Mouse (Mus musculus) liver, adult 2 months (tissue): Measurements from ENCODE around the gene Ptpn4. TPM values are rescaled to one million over a fixed set of nuclear protein-coding genes. Genes with fewer than 3 reads are reported as not detected.

Experiments
- DNase-seq: peaks from one replicate; pipeline ENCODE4 v3.0.0-alpha.2; 2011; ENCODE audit warnings: low read depth, low spot score; ENCODE audit errors: extremely low read depth
- H3K27ac ChIP-seq: fragments of 200-500 bp; replicated peaks from 2 replicates; pipeline ENCODE4 v1.5.1; 2012; ENCODE audit warnings: low read depth, mild to moderate bottlenecking, control low read depth, inconsistent platforms, low read length; ENCODE audit not compliant: insufficient read depth
- H3K27me3 ChIP-seq: fragments of 200-500 bp; 2 replicates; pipeline ENCODE4 v1.6.1; 2012; ENCODE audit warnings: mild to moderate bottlenecking, moderate library complexity, low read length, inconsistent platforms; ENCODE audit not compliant: control insufficient read depth, insufficient read depth
- H3K36me3 ChIP-seq: fragments of 200-500 bp; 2 replicates; pipeline ENCODE4 v1.6.1; 2012; ENCODE audit warnings: low read length, inconsistent platforms; ENCODE audit not compliant: control insufficient read depth, insufficient read depth
- H3K4me1 ChIP-seq: fragments of 200-500 bp; 2 replicates; pipeline ENCODE4 v1.6.1; 2011; ENCODE audit warnings: low read length; ENCODE audit not compliant: control insufficient read depth, insufficient read depth
- H3K4me3 ChIP-seq: fragments of 200-500 bp; 2 replicates; pipeline ENCODE4 v1.5.1; 2011; ENCODE audit warnings: low read depth, mild to moderate bottlenecking, control low read depth, low read length, moderate library complexity; ENCODE audit not compliant: insufficient read depth
- H3K79me2 ChIP-seq: fragments of 200-500 bp; 2 replicates; pipeline ENCODE4 v1.6.1; 2012; ENCODE audit warnings: inconsistent platforms, mild to moderate bottlenecking, low read length, moderate library complexity; ENCODE audit not compliant: control insufficient read depth, insufficient read depth
- H3K9ac ChIP-seq: fragments of 200-500 bp; 2 replicates; pipeline ENCODE4 v1.6.1; 2012; ENCODE audit warnings: low read depth, mild to moderate bottlenecking, control low read depth, inconsistent platforms, low read length
- CTCF ChIP-seq: fragments of 200-500 bp; IDR thresholded peaks from 2 replicates; pipeline ENCODE4 v1.5.1; 2011; ENCODE audit warnings: low read depth, low read length, control low read depth
- POLR2A ChIP-seq: fragments of 200-500 bp; IDR thresholded peaks from 2 replicates; pipeline ENCODE4 v1.6.1; 2011; ENCODE audit warnings: low read length, control low read depth; ENCODE audit not compliant: insufficient read depth; ENCODE audit errors: extremely low read depth
- WGBS: fragments of 180-500 bp; shearing (Covaris S2); methylation state at CpG from one replicate; pipeline ENCODE4 v1.1.7; 2018; 5-methylcytosine and 5-hydroxymethylcytosine counted together
- polyA plus RNA-seq: library from polyadenylated mRNA; depleted of rRNA; stranded (reverse); fragments of >200 nt; gene quantifications from 2 replicates; pipeline ENCODE4 v1.2.3, GENCODE M21; 2012
- total RNA-seq: library from RNA; depleted of rRNA; stranded (reverse); fragments of >200 nt; gene quantifications from 2 replicates; pipeline ENCODE4 v1.2.3, GENCODE M21; 2014

The Ptpn4 gene
- total and polyA plus RNA-seq, 2 experiments, result 1.2 to 6.6 TPM

DNA sequence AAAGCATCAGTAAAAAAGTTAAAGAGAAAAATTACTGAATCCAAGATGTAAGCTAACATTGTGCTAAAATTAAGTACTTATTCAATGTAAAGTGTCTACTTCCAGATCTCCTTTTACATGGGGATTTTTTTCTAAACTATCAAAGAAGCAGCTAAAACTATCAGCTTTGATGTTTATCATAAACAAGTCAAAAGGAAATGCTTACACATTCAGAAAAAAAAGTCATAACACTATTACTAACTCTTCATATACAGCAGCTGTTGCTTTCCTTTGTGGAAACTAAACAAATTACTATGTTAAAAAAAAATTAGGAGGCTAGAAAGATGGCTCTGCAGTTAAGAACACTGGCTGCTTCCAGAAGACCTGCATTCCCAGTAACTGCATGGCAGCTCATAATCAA lies 42.2 kb downstream of the Ptpn4 start:
- Histone ChIP-seq H3K79me2 (no peaks in the 10 kb centered on the region), H3K4me3 (no peak overlapping the region), H3K4me1 (no peaks in the 10 kb centered on the region), H3K9ac (no peak overlapping the region), H3K27me3 (no peaks in the 10 kb centered on the region), H3K27ac (no peak overlapping the region), H3K36me3 (no peaks in the 10 kb centered on the region)
- no peak for TF ChIP-seq POLR2A
- TF ChIP-seq CTCF, result no peak
- DNase-seq, result no peak

DNA sequence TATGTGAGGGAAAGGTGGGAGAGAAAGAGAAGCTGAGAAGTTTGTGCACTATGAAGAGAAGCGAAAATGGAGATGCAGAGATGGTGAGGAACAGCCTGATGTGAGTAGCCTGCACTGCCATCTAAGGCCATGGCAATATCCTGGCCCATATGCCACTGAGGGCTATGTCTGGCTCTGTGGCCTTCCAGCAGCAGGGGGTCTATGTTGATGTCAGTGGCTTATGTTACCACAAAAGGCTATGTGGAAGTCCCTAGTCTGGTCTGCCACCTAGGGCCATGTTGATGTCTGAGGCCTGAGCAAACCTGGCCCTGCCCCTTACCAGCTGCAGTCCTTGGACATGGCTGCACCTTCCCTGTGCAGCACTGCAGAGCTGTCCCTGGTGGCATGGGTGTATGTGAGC lies 43.1 kb downstream of the Ptpn4 start:
- H3K9ac ChIP-seq, result no peak overlapping the region
- H3K27me3 ChIP-seq, result no peaks in the 10 kb centered on the region
- H3K36me3 ChIP-seq, result no peaks in the 10 kb centered on the region
- DNase-seq, result no peak
- no peaks in the 10 kb centered on the region for H3K79me2 ChIP-seq
- WGBS, result 97% methylated on average over 1 of the region's 1 CpGs
- no peaks in the 10 kb centered on the region for H3K4me1 ChIP-seq
- H3K4me3 ChIP-seq, result no peak overlapping the region
- TF ChIP-seq CTCF (no peak), POLR2A (no peak)
- no peak overlapping the region for H3K27ac ChIP-seq

DNA sequence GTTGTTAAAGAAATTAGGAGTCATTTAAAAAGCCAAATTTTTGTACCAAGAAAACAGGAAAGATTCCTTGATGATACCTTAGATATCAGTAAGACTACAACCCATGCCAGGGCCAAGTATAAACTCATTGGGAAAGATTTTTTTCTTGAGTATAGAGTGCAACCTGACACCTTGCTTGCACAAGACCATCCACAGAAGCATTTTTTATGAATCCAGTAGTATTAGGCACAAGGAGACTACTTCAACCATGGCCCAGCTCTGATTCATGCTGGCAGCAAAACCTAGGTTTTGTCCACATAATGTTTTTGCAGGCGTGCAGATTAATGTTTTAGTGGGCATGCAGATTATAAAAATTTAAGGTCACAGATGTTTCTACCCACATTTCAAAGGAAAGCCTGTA lies 46.8 kb downstream of the Ptpn4 start:
- 89% methylated on average over 1 of the region's 1 CpGs for WGBS
- Histone ChIP-seq H3K79me2 (no peaks in the 10 kb centered on the region), H3K27me3 (no peaks in the 10 kb centered on the region), H3K4me3 (no peak overlapping the region), H3K9ac (no peak overlapping the region), H3K27ac (no peak overlapping the region), H3K4me1 (no peaks in the 10 kb centered on the region), H3K36me3 (no peaks in the 10 kb centered on the region)
- DNase-seq, result no peak
- TF ChIP-seq POLR2A (no peak), CTCF (no peak)

DNA sequence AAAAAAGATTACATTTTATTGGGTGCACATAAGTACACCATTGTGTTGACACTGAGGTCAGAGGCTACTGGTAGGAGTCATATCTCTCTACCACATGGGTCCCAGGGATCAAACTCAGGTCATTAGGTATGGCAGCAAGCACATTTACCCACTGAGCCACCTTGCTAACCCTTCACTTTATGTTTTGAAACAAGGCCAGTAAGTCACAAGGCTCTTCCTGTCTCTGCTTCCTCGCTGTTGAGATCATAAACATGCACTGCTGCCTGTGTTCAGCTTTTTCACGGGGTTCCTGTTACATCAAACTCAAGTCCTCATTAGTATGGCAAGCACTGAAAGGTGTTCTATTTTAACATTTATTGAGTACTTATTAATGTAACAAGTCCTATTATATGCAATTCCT lies 61.5 kb downstream of the Ptpn4 start:
- Histone ChIP-seq H3K79me2 (no peaks in the 10 kb centered on the region), H3K27me3 (no peaks in the 10 kb centered on the region)
- 80% methylated on average over 2 of the region's 2 CpGs for WGBS

DNA sequence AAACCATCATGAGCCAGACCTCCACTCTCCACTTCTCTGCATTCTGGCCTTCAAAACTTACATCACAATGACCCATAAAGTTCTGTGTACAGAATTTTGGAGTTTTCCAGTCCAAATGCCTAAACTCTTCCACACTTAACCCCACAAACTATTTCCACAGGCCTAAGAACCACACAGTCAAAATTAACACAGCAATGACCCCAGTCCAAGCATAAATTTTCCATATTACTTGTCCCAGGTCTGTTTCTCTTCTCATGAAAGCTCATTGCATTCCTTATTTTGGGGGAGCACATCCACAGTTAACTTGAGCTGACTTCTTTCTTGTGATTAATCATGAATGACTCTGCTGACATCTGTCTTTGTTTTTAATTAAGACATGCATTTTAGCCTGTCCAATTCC lies 101.7 kb downstream of the Ptpn4 start:
- H3K79me2 ChIP-seq, result no peaks in the 10 kb centered on the region
- no peak overlapping the region for H3K4me3 ChIP-seq
- TF ChIP-seq CTCF, result no peak
- no peak for TF ChIP-seq POLR2A
- H3K36me3 ChIP-seq, result peaks cover 7% of the 10 kb centered on the region
- H3K4me1 ChIP-seq, result no peaks in the 10 kb centered on the region
- H3K9ac ChIP-seq, result no peak overlapping the region
- no peak overlapping the region for H3K27ac ChIP-seq
- no peaks in the 10 kb centered on the region for H3K27me3 ChIP-seq
- DNase-seq, result no peak

More for the DNA sequence above, 61.5 kb downstream of the Ptpn4 start:
- no peak overlapping the region for H3K9ac ChIP-seq
- no peak overlapping the region for H3K27ac ChIP-seq
- no peak overlapping the region for H3K4me3 ChIP-seq
- H3K4me1 ChIP-seq, result no peaks in the 10 kb centered on the region
- no peaks in the 10 kb centered on the region for H3K36me3 ChIP-seq
- no peak for DNase-seq
- no peak for TF ChIP-seq CTCF
- TF ChIP-seq POLR2A, result no peak

DNA sequence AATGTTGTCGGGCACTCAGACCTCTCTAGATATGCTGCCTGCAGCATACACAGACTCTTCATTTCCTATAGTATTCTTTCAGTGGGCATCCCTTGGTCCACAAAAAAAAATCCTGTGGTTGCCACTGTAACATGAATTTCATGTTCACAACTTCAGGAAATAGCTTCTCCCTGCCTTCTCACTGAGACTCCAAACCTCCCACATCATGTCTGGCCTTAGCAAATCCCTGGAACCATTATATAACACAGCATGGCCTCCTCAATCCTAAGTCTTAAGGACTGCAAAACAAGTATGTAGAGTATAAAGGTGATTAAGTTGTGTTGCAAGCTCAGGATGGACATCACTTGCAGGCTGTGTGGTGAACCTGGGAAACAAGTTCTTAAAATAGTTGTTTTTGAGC lies 102.6 kb downstream of the Ptpn4 start:
- no peaks in the 10 kb centered on the region for H3K27me3 ChIP-seq
- no peak overlapping the region for H3K9ac ChIP-seq
- H3K4me3 ChIP-seq, result no peak overlapping the region
- no peak for DNase-seq
- no peak overlapping the region for H3K27ac ChIP-seq
- H3K4me1 ChIP-seq, result no peaks in the 10 kb centered on the region
- TF ChIP-seq CTCF (no peak), POLR2A (no peak)
- H3K36me3 ChIP-seq, result peaks cover 3% of the 10 kb centered on the region; the same call in 1 of the 2 replicates
- H3K79me2 ChIP-seq, result no peaks in the 10 kb centered on the region
- WGBS, result 93% methylated on average over 1 of the region's 1 CpGs
